Mouse (Mus musculus) stomach, embryonic 16.5 days (tissue): ENCODE results near the gene Gm8369. TPM values are rescaled to one million over a fixed set of nuclear protein-coding genes. Genes with fewer than 3 reads are reported as not detected.

Experiments
- polyA plus RNA-seq: library from polyadenylated mRNA; unstranded; fragments of >200 nt; fragmentation: Nextera tagmentation; extraction: Ambion mirVana; gene quantifications from 2 replicates; pipeline ENCODE4 v1.2.1, GENCODE M21; 2015

Gm8369 gene
- polyA plus RNA-seq, 1 experiment from 2014 or later = 0.17 TPM

Other genes with a start within 250 kb of the Gm8369 start
- gene Ms4a1, start 219.7 kb upstream of the Gm8369 start, polyA plus RNA-seq = 0.11 TPM in 1 of 2 replicates, not detected in the other
- gene Ms4a5, start 202.1 kb upstream of the Gm8369 start, polyA plus RNA-seq = not detected in 2 replicates
- gene Ms4a14, start 171.5 kb upstream of the Gm8369 start, polyA plus RNA-seq = 0.08 TPM in 1 of 2 replicates, not detected in the other
- gene Ms4a7, start 149.8 kb upstream of the Gm8369 start, polyA plus RNA-seq = 3.8 and 6.7 TPM in 2 replicates
- gene Ms4a4a, start 110.4 kb upstream of the Gm8369 start, polyA plus RNA-seq = 10.5 and 10.7 TPM in 2 replicates
- 2.4 and 2.8 TPM in 2 replicates for gene Ms4a4c, start 81.2 kb upstream of the Gm8369 start, polyA plus RNA-seq
- gene Ms4a4b, start 42.4 kb upstream of the Gm8369 start, polyA plus RNA-seq = 0.56 and 1.1 TPM in 2 replicates
- gene Ms4a6c, start 16.6 kb upstream of the Gm8369 start, polyA plus RNA-seq = 9.3 and 12.4 TPM in 2 replicates
- 7.4 and 8.4 TPM in 2 replicates for gene Ms4a6b, start 30.6 kb downstream of the Gm8369 start, polyA plus RNA-seq
- 4.8 and 5.1 TPM in 2 replicates for gene Ms4a4d, start 50.9 kb downstream of the Gm8369 start, polyA plus RNA-seq
- 5.3 and 6.6 TPM in 2 replicates for gene Ms4a6d, start 118.9 kb downstream of the Gm8369 start, polyA plus RNA-seq
- gene Ms4a2, start 137.8 kb downstream of the Gm8369 start, polyA plus RNA-seq = 0.34 and 1.1 TPM in 2 replicates
- gene Ms4a3, start 154.9 kb downstream of the Gm8369 start, polyA plus RNA-seq = 1.4 and 1.6 TPM in 2 replicates
- gene Oosp2, start 174.6 kb downstream of the Gm8369 start, polyA plus RNA-seq = not detected in 2 replicates
- gene Oosp1, start 205.2 kb downstream of the Gm8369 start, polyA plus RNA-seq = not detected in 2 replicates
- not detected in 2 replicates for gene Oosp3, start 211.1 kb downstream of the Gm8369 start, polyA plus RNA-seq